ENCODE assay signal across 8 mouse cellular contexts in the genomic region with DNA sequence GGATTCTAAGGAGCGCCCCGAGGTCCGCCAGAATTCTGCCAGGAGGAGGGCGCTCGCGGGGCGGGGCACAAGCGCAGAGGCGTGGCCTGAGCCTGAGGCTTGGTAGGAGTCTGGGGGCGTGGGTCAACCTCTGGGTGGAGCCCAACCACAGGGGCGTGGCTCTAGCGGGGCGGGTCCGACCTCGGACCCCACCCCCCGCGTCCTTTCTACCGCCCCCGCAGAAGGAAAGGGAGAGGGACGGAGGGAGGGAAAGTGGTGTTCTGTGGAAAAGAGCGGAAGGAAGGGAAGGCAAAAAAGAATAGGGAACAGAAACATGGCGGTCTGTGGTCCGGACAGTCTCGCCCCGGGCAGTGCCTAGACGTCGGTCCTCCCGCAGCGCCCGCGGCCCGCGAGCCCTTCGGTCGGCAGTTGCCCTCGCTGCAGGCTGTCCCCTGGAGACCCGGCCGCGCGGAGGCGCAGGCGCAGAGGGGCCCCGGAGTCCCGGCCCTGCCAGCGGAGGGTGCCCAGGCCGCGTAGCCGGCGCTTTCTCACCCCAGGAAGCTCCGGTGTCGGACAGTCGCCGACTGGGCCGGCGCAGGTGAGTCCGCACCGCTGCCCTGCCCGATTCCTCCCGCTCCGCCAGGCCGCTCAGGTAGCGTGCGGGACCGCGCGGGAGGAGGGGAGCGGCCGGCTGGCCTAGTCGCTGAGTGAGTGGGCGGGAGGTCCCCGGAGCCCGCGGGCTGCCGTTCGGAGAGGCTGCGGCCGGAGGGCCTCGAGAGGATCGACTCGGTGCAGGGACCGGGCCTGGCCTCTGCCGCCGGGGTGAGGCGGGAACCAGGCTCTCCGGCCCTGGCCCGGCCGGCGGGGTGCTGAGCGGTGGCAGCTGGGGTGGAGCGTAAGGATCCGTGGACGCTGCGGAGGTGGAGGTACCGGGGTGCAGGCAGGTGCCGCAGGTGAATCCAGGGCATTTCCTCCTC. TPM values are rescaled to one million over a fixed set of nuclear protein-coding genes. Genes with fewer than 3 reads are reported as not detected.
A peak's percentile ranks its signal among the peaks of the same experiment; 100 is the strongest.
DNase-seq lines count a peak whose midpoint lies in the region; ATAC-seq lines count a peak whose summit lies in the region.

Dennd4c (plus strand) TSS at position 220 of the 956 bp plus-strand sequence.

- peak within 1 kb of the TSS; percentile 94 for H3K27ac ChIP-seq in forebrain, embryonic 10.5 days
- H3K27ac ChIP-seq in heart, embryonic 16.5 days (ENCODE audit: low read length): peak within 1 kb of the TSS; percentile 89
- H3K27ac ChIP-seq in liver, embryonic 15.5 days (replicated peaks): peak within 1 kb of the TSS; percentile 86
- peak within 1 kb of the TSS; percentile 77 for H3K27ac ChIP-seq in neural tube, embryonic 12.5 days

- peak; percentile 98 for ATAC-seq in heart, embryonic 16.5 days (replicated peaks; ENCODE audit: extremely low read depth, insufficient read depth, low FRiP score)
- ATAC-seq in liver, embryonic 15.5 days (ENCODE audit: insufficient read depth): peak; percentile 93
- ATAC-seq in neural tube, embryonic 12.5 days (ENCODE audit: low FRiP score, low read depth): peak; percentile 97

- H3K4me3 ChIP-seq in forebrain, embryonic 10.5 days: peak within 1 kb of the TSS; percentile 99
- peak within 1 kb of the TSS; percentile 98 for H3K4me3 ChIP-seq in heart, embryonic 16.5 days (ENCODE audit: low read length)
- peak within 1 kb of the TSS; percentile 94 for H3K4me3 ChIP-seq in liver, embryonic 15.5 days (replicated peaks)
- H3K4me3 ChIP-seq in neural tube, embryonic 12.5 days: peak within 1 kb of the TSS; percentile 98

- H3K36me3 ChIP-seq in forebrain, embryonic 10.5 days (replicated peaks): no peaks in the 10 kb centered on the region
- H3K36me3 ChIP-seq in heart, embryonic 16.5 days (ENCODE audit: control insufficient read depth, insufficient read depth): no peaks in the 10 kb centered on the region
- no peaks in the 10 kb centered on the region for H3K36me3 ChIP-seq in liver, embryonic 15.5 days (replicated peaks)
- no peaks in the 10 kb centered on the region for H3K36me3 ChIP-seq in neural tube, embryonic 12.5 days

- peak; percentile 71 to 80 for DNase-seq in CD8-positive naive resting alpha-beta T cell, adult 2 months (ENCODE audit: low read depth in 2 of 2, low spot score in 2 of 2)
- DNase-seq in c-Kit-positive CD71-negative TER-119-negative erythroid progenitor cells, embryonic 14.5 days (ENCODE audit: low read depth): peak; percentile 88
- DNase-seq in forebrain, embryonic 10.5 days (ENCODE audit: extremely low spot score, low spot score): peak; percentile 94
- DNase-seq in kidney, postnatal 36 days: peak; percentile 97 to 99
- DNase-seq in telencephalon, adult 2 months (ENCODE audit: low read depth, low spot score): peak; percentile 83

- peak within 1 kb of the TSS; percentile 87 for H3K4me2 ChIP-seq in heart, embryonic 16.5 days (ENCODE audit: low read depth, low read length)
- H3K4me2 ChIP-seq in liver, embryonic 15.5 days: peak within 1 kb of the TSS; percentile 96
- H3K4me2 ChIP-seq in neural tube, embryonic 12.5 days (replicated peaks): peak within 1 kb of the TSS; percentile 89

- no peaks in the 10 kb centered on the region for H3K9me3 ChIP-seq in forebrain, embryonic 10.5 days
- H3K9me3 ChIP-seq in heart, embryonic 16.5 days (replicated peaks; ENCODE audit: control insufficient read depth, low read length): no peaks in the 10 kb centered on the region
- no peaks in the 10 kb centered on the region for H3K9me3 ChIP-seq in liver, embryonic 15.5 days (replicated peaks)
- H3K9me3 ChIP-seq in neural tube, embryonic 12.5 days: no peaks in the 10 kb centered on the region

- WGBS in forebrain, embryonic 10.5 days: under 1% methylated on average over 95 of the region's 95 CpGs
- 0% methylated on average over 82 of the region's 95 CpGs for WGBS in heart, embryonic 16.5 days
- WGBS in liver, embryonic 15.5 days (ENCODE audit: insufficient replicate concordance): under 1% methylated on average over 93 of the region's 95 CpGs
- whole genome bisulfite sequencing in neural tube, embryonic 12.5 days: under 1% methylated on average over 95 of the region's 95 CpGs

- H3K27me3 ChIP-seq in forebrain, embryonic 10.5 days (ENCODE audit: poor library complexity, severe bottlenecking): no peaks in the 10 kb centered on the region
- no peaks in the 10 kb centered on the region for H3K27me3 ChIP-seq in heart, embryonic 16.5 days (ENCODE audit: control insufficient read depth, insufficient read depth, low read length)
- no peaks in the 10 kb centered on the region for H3K27me3 ChIP-seq in liver, embryonic 15.5 days
- no peaks in the 10 kb centered on the region for H3K27me3 ChIP-seq in neural tube, embryonic 12.5 days (replicated peaks)

- H3K9ac ChIP-seq in heart, embryonic 16.5 days (ENCODE audit: low read length): peak within 1 kb of the TSS; percentile 99
- H3K9ac ChIP-seq in liver, embryonic 15.5 days: peak within 1 kb of the TSS; percentile 96
- peak within 1 kb of the TSS; percentile 96 for H3K9ac ChIP-seq in neural tube, embryonic 12.5 days

- H3K4me1 ChIP-seq in forebrain, embryonic 10.5 days: peaks cover 24% of the 10 kb centered on the region
- peaks cover 17% of the 10 kb centered on the region for H3K4me1 ChIP-seq in heart, embryonic 16.5 days (ENCODE audit: control insufficient read depth, insufficient read depth, low read length)
- H3K4me1 ChIP-seq in liver, embryonic 15.5 days (replicated peaks): peaks cover 52% of the 10 kb centered on the region
- peaks cover 9% of the 10 kb centered on the region; the same call in 1 of the 2 replicates for H3K4me1 ChIP-seq in neural tube, embryonic 12.5 days

RNA-seq across cellular contexts. Expression of gene Dennd4c, which starts in this region (rescaled TPM):
- 6.2 and 6.4 TPM in 2 replicates for polyA plus RNA-seq in forebrain, embryonic 10.5 days (2016; fragmentation: Nextera tagmentation; extraction: Ambion mirVana)
- 4.6 and 5.6 TPM in 2 replicates for polyA plus RNA-seq in heart, embryonic 16.5 days (2015; fragmentation: Nextera tagmentation; extraction: Ambion mirVana)
- polyA plus RNA-seq in liver, embryonic 15.5 days (2015; fragmentation: Nextera tagmentation; extraction: Ambion mirVana): 1.9 and 2.1 TPM in 2 replicates
- 4.4 and 5.0 TPM in 2 replicates for polyA plus RNA-seq in neural tube, embryonic 12.5 days (2016; fragmentation: Nextera tagmentation; extraction: Ambion mirVana)

Comparison
In these comparisons a context has a peak if more than half of its experiments do, and no peak if none do; other contexts are left out.
1. Peak in every context shown above with its lines: DNase-seq, ATAC-seq, H3K4me3 ChIP-seq and H3K27ac ChIP-seq.